Mouse (Mus musculus) forebrain, embryonic 10.5 days (tissue): ENCODE measurements at regions not wholly inside any gene's neighbourhood (a gene's known extent, or its start where the extent isn't known, plus 50 kb on each side); places are given as distances from the start of the nearest gene placed in this dataset.

Experiments used
- DNase-seq: peaks from one replicate; pipeline ENCODE4 v3.0.0-alpha.2; 2017; ENCODE audit warnings: low spot score; ENCODE audit errors: extremely low spot score
- H3K27ac ChIP-seq: fragments of 300-500 bp; sonication (generic); 2 replicates; pipeline ENCODE4 v1.5.1; 2016; ENCODE audit warnings: mild to moderate bottlenecking
- H3K27me3 ChIP-seq: fragments of 300-500 bp; sonication (generic); 2 replicates; pipeline ENCODE4 v1.6.1; 2016; ENCODE audit warnings: mild to moderate bottlenecking; ENCODE audit not compliant: poor library complexity, severe bottlenecking
- H3K36me3 ChIP-seq: fragments of 300-500 bp; sonication (generic); replicated peaks from 2 replicates; pipeline ENCODE4 v1.6.1; 2016; ENCODE audit warnings: mild to moderate bottlenecking, moderate library complexity
- H3K4me1 ChIP-seq: fragments of 300-500 bp; sonication (generic); 2 replicates; pipeline ENCODE4 v1.6.1; 2016
- H3K4me3 ChIP-seq: fragments of 300-500 bp; sonication (generic); 2 replicates; pipeline ENCODE4 v1.5.1; 2016; ENCODE audit warnings: mild to moderate bottlenecking, moderate library complexity
- H3K9me3 ChIP-seq: fragments of 300-500 bp; sonication (generic); 2 replicates; pipeline ENCODE4 v1.6.1; 2016; ENCODE audit warnings: mild to moderate bottlenecking, moderate library complexity
- WGBS: fragments of 180-500 bp; shearing (Covaris S2); methylation state at CpG from one replicate; pipeline ENCODE4 v1.1.7; 2016; 5-methylcytosine and 5-hydroxymethylcytosine counted together

- no peaks in the 10 kb centered on the region for H3K36me3 ChIP-seq
- no peak overlapping the region for H3K4me3 ChIP-seq
- peaks cover 19% of the 10 kb centered on the region for H3K27me3 ChIP-seq
- H3K27ac ChIP-seq, result no peak overlapping the region
- no peak for DNase-seq
- 89% methylated on average over 7 of the region's 7 CpGs for WGBS
- peaks cover 24% of the 10 kb centered on the region for H3K4me1 ChIP-seq
- H3K9me3 ChIP-seq, result no peaks in the 10 kb centered on the region
These were observed 281.2 kb downstream of the Olfm4 start for GRCm38 (mm10) chr14:80265081-80265480.

GRCm38 (mm10) chr14:80269179-80269951 is 285.5 kb downstream of the Olfm4 start:
- H3K4me1 ChIP-seq, result peaks cover 15% of the 10 kb centered on the region
- H3K36me3 ChIP-seq, result no peaks in the 10 kb centered on the region
- no peaks in the 10 kb centered on the region for H3K9me3 ChIP-seq
- peaks cover 31% of the 10 kb centered on the region for H3K27me3 ChIP-seq
- 56% methylated on average over 7 of the region's 7 CpGs for WGBS
- H3K27ac ChIP-seq, result no peak overlapping the region
- no peak overlapping the region for H3K4me3 ChIP-seq
- peak; percentile 64 for DNase-seq

- H3K4me1 ChIP-seq, result peaks cover 15% of the 10 kb centered on the region
- H3K9me3 ChIP-seq, result no peaks in the 10 kb centered on the region
- H3K27ac ChIP-seq, result no peak overlapping the region
- H3K36me3 ChIP-seq, result no peaks in the 10 kb centered on the region
- H3K4me3 ChIP-seq, result no peak overlapping the region
- DNase-seq, result no peak
- peaks cover 31% of the 10 kb centered on the region for H3K27me3 ChIP-seq
- WGBS, result 73% methylated on average over 13 of the region's 13 CpGs
These were observed 286.2 kb downstream of the Olfm4 start for GRCm38 (mm10) chr14:80270063-80270462.

DNA sequence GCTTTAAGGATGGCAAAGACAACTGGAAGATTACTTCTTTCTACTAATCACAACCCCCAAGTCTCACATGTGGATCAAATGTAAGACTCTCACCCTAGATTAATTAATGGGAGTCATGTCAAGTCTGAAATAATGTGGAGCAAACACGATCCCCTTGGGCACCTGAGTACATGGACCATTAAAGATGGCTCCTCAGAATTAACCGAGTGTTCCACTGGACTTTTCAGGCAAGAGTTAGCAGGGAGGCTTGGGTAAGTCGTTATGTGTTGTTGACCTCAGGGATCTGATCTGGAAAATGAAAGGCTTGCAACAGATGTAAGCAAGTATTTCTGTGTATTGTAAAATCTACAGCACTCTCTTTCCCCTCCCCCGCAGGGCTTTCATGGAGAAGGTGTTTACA is 296.3 kb downstream of the Olfm4 start:
- Histone ChIP-seq H3K4me3 (no peak overlapping the region), H3K36me3 (no peaks in the 10 kb centered on the region), H3K27me3 (no peaks in the 10 kb centered on the region), H3K27ac (no peak overlapping the region), H3K4me1 (peaks cover 5% of the 10 kb centered on the region; the same call in 1 of the 2 replicates), H3K9me3 (no peaks in the 10 kb centered on the region)
- no peak for DNase-seq
- 84% methylated on average over 4 of the region's 4 CpGs for WGBS

- WGBS, result 85% methylated on average over 2 of the region's 2 CpGs
- no peak for DNase-seq
- no peak overlapping the region for H3K4me3 ChIP-seq
- no peak overlapping the region for H3K27ac ChIP-seq
- peaks cover 5% of the 10 kb centered on the region; the same call in 1 of the 2 replicates for H3K4me1 ChIP-seq
- H3K9me3 ChIP-seq, result no peaks in the 10 kb centered on the region
- H3K27me3 ChIP-seq, result no peaks in the 10 kb centered on the region
- no peaks in the 10 kb centered on the region for H3K36me3 ChIP-seq
These were observed 299.8 kb downstream of the Olfm4 start for GRCm38 (mm10) chr14:80283726-80284125.

DNA sequence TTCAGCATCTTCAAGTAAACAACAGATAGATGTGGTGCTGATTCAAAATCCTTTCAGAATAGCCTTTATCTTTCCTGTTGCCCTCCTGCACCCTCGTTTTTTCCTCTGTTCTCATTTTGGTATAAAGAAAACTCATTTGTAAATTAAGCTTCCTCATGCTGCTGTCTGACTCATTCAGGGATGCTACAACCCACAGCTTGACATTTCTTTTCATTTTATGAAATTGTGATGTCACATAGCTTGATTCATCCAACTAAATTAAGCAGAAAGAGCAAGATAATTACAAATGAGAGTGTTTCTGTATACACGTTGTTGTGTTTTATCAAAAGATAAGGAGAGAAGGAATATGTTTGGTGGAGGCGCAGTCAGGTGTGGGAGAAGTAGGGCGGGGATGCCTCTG is 307.5 kb downstream of the Olfm4 start:
- Histone ChIP-seq H3K4me3 (no peak overlapping the region), H3K36me3 (no peaks in the 10 kb centered on the region), H3K9me3 (no peaks in the 10 kb centered on the region), H3K27me3 (no peaks in the 10 kb centered on the region), H3K4me1 (no peaks in the 10 kb centered on the region), H3K27ac (no peak overlapping the region)
- 83% methylated on average over 4 of the region's 4 CpGs for WGBS
- DNase-seq, result no peak

GRCm38 (mm10) chr14:80293378-80293777 is 309.5 kb downstream of the Olfm4 start:
- Histone ChIP-seq H3K4me1 (no peaks in the 10 kb centered on the region), H3K27me3 (no peaks in the 10 kb centered on the region), H3K36me3 (no peaks in the 10 kb centered on the region), H3K9me3 (no peaks in the 10 kb centered on the region), H3K4me3 (no peak overlapping the region), H3K27ac (no peak overlapping the region)
- no peak for DNase-seq
- 92% methylated on average over 4 of the region's 4 CpGs for whole genome bisulfite sequencing

DNA sequence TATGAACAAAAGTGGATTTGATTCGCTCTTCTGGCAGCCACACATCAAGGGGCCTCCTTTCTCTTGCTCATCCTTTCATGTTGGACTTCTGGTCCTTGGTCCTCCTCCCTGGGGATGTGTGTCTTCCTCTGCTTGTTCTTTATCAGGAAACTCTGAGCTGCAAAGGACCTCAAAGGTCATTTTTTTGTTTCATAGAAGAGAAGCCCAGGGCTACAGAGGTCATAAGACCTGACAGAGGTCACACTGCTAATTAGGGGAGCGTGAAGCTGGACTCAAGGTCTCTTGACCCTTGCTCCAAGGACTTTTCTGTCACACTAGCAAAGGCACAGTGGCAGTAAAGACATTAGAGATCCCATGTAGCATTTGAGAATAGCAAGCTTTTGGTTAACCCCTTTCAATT is 345.8 kb downstream of the Olfm4 start:
- H3K9me3 ChIP-seq, result no peaks in the 10 kb centered on the region
- H3K27ac ChIP-seq, result no peak overlapping the region
- WGBS, result 19% methylated on average over 2 of the region's 2 CpGs
- H3K4me1 ChIP-seq, result peaks cover 21% of the 10 kb centered on the region
- no peak for DNase-seq
- peaks cover 56% of the 10 kb centered on the region for H3K27me3 ChIP-seq
- no peak overlapping the region for H3K4me3 ChIP-seq
- no peaks in the 10 kb centered on the region for H3K36me3 ChIP-seq

DNA sequence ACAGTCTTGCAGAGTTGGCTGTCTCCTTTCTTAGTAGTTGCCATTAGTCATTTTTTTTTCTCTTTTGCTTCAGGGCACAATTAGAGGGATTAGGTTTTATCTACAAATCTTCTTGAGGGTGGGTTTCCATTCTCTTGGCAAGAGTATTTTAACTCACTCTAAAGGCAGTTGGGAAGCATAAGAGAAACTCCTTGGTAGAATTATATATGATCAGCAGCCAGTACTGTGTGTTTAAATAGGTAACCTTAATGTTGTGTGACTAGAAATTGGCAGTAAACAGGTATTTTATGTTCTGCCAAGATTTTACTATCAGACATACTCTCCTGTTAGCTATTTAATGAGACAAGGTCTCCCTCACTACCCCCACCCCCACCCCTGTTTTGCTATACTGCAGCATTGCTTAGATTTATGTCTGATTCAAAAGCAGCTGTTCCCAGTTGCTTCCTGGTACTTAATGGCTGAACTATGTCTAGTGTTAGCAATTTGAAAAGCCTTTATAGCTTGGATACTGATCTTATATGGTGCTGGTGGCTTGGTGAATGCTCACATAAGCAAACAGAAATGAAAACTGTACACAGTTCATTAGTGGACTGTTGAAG is 378.2 kb downstream of the Olfm4 start:
- H3K4me1 ChIP-seq, result peaks cover 11% of the 10 kb centered on the region
- no peak overlapping the region for H3K4me3 ChIP-seq
- DNase-seq, result no peak
- no peak overlapping the region for H3K27ac ChIP-seq
- no peaks in the 10 kb centered on the region for H3K9me3 ChIP-seq
- no peaks in the 10 kb centered on the region for H3K27me3 ChIP-seq
- no peaks in the 10 kb centered on the region for H3K36me3 ChIP-seq

DNA sequence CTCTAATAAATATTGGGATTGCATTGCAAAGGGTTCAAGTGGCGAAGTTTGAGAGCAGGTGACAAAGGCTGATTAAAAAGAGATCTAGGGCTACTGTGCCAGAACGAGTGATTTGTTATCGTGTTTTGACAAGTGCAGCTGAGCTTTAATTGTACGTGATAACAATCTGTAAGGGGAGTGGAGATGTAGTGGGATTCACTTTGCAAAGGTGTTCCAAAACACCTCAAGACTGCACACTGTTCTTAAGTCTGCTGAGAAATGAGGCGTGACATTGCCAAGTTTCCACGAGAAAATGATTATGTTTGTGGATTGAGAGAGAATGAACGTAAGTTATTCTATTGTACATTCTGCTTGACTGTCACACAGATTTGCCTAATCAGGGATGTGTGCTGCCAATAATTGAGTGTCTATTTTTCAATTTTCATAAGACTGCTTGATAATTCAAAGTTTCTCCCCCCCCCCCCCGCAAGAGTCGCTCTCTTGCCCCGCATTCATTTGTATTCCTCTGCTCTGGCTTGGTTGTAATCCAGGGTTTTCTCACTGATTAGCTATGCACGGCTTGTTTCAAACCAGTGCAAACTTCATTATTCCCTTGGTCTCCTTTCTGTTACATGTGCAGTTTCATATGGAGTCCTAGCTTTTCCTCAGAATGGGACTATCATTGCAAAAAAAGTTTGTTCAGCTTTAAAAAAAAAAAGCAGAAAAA is 385.7 kb downstream of the Olfm4 start:
- Histone ChIP-seq H3K4me1 (peaks cover 6% of the 10 kb centered on the region; the same call in 1 of the 2 replicates), H3K9me3 (no peaks in the 10 kb centered on the region), H3K27ac (no peak overlapping the region), H3K27me3 (no peaks in the 10 kb centered on the region), H3K36me3 (no peaks in the 10 kb centered on the region), H3K4me3 (no peak overlapping the region)
- DNase-seq, result no peak
- WGBS, result 66% methylated on average over 11 of the region's 11 CpGs

DNA sequence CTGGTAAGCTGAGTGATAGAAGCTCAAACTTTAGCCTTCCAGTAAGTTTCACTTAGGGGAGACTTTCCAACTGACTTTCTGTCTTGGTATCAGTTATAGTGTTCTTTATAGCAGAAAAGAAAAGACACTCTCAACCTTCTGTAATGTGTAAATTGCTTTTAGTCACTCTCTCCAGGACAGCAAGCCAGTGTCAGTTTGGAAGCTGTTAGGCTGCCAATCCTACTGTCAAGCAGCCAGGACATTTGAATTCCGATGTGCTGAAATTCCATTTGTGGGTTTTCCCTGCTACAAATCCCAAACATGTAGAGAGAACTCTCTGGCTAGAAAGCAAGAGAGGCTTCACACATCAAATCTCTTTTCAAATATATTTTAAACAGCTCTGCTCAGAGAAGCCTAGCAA is 390.4 kb downstream of the Olfm4 start:
- H3K4me3 ChIP-seq, result no peak overlapping the region
- no peak for DNase-seq
- no peak overlapping the region for H3K27ac ChIP-seq
- 100% methylated on average over 1 of the region's 1 CpGs for WGBS
- no peaks in the 10 kb centered on the region for H3K27me3 ChIP-seq
- no peaks in the 10 kb centered on the region for H3K36me3 ChIP-seq
- peaks cover 12% of the 10 kb centered on the region; the same call in 1 of the 2 replicates for H3K4me1 ChIP-seq
- no peaks in the 10 kb centered on the region for H3K9me3 ChIP-seq

DNA sequence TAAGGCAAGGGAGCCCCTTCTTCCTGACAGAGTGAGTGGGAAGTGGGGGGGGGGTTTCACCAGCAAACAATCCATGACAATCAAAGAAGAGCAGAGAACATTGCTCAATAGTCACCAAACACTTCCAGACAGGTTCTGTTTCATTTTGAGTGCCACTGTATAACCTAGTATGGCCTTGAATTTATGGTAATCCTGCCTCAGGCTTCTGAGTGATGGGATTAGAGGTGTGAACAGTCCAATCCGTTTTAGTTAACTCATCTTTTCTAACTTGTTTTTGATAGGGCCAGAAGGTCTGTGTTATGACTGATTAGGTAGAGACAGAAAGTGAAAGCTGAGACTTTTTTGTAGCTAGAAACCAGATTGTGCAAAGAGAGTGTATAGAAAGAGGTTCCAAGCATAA is 393.2 kb downstream of the Olfm4 start:
- H3K9me3 ChIP-seq, result no peaks in the 10 kb centered on the region
- no peak overlapping the region for H3K27ac ChIP-seq
- DNase-seq, result no peak
- H3K4me1 ChIP-seq, result peaks cover 6% of the 10 kb centered on the region; the same call in 1 of the 2 replicates
- no peak overlapping the region for H3K4me3 ChIP-seq
- H3K27me3 ChIP-seq, result no peaks in the 10 kb centered on the region
- 76% methylated on average over 1 of the region's 1 CpGs for WGBS
- H3K36me3 ChIP-seq, result no peaks in the 10 kb centered on the region

DNA sequence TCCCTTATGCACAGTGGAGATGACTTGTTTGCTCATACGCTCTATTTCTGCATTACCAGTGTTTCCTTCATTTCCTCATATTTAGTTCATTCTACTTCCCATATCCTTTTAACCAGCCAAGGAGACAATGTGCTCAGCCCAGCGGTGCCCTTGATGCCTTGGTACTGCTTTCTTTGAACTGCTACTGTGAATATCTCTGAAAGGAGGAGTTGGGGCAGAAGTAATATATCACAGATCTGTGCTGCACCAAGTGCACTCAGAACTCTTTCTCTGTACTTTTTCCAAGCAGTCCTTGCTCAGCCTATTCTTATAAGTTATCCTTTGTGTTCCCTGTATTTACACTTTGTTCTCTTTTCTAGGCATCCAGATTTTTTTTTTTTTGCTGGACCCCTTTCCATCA is 407.5 kb downstream of the Olfm4 start:
- Histone ChIP-seq H3K27me3 (no peaks in the 10 kb centered on the region), H3K36me3 (no peaks in the 10 kb centered on the region), H3K27ac (no peak overlapping the region), H3K4me3 (no peak overlapping the region), H3K4me1 (peaks cover 13% of the 10 kb centered on the region), H3K9me3 (no peaks in the 10 kb centered on the region)
- DNase-seq, result peak; percentile 16
- WGBS, result 49% methylated on average over 2 of the region's 2 CpGs
